Mouse (Mus musculus): Measurements from ENCODE around the gene Add2.

DNA sequence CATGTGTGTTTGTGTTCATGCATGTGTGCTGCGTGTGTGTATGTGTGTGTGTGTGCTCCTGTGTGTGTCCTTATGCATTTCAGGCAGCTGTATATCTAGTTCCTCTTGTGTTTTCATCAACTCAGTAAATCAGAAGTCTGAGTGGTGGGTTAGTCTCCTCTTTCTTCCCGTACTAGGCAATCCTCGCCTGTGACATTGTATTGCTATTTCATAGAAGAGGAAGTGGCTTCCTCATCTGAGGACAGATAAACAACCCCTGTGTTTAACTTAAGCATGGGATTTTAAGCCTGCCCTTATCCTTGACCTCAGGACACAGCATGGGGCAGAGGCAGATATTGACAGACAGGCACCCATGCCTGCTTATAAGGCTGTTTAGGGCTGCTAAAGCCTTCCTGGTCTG, 45.4 kb downstream of the Add2 start:
- TF ChIP-seq POLR2A (IDR thresholded peaks at IDR 0.05; ENCODE audit: low read depth, low read length), result no peak
- TF ChIP-seq CTCF (IDR thresholded peaks at IDR 0.05; ENCODE audit: borderline replicate concordance, insufficient read depth, low read length), result no peak

All from embryonic fibroblast, embryonic 13.5 days (primary cell).